Mouse (Mus musculus): Measurements from ENCODE around the gene Ralgapa2. TPM values are rescaled to one million over a fixed set of nuclear protein-coding genes. Genes with fewer than 3 reads are reported as not detected.
"Not testable (repeated sequence)": the region's sequence is repeated elsewhere in the genome, so short reads cannot be mapped to it uniquely, and the experiment has no call there.

The Ralgapa2 gene
- total RNA-seq, 2 experiments from 2014 or later, result 20.2 to 24.5 TPM

DNA sequence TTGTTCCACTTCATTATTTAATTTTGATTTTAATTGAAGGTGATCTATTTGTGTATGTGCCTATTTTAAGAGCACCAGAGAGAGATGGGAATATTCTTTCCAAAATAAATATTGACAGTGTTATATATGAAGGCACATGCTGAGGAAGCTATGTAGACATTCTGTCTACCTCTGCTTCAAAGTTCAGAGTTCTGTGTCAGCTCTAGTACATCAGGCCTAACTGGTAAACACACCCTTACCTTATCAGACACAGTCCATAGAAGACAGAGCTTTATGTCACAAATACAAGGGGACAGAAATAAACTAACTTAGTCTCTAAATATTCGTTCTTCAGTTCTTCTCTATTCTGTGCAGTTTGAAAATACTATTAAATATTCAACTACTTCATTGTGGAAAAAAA lies 12.1 kb downstream of the Ralgapa2 start:
- intact Hi-C loops (cut with DNase I), result no loop called here
- no peak for DNase-seq (ENCODE audit: low spot score in 2 of 2)

DNA sequence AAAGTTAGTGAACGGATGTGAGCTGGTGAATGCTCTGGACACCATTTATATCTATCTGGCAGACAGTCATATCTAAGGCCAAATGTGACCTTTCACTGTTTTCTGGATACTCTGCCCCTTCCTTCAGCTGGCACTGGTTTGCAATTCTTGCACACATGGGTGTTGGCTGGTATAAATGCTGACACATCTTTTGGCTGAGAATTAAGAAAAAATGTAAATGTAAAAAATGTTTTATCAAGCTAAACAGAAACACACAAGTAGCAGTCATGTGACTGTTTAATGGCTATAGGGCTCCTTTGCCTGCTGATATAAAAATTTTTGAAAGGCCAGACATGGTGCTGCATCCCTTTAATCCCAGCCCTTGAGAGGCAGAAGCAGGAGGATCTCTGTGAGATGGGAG lies 13.0 kb downstream of the Ralgapa2 start:
- no peak for DNase-seq (ENCODE audit: low spot score in 2 of 2)
- intact Hi-C loops (cut with DNase I), result no loop called here

DNA sequence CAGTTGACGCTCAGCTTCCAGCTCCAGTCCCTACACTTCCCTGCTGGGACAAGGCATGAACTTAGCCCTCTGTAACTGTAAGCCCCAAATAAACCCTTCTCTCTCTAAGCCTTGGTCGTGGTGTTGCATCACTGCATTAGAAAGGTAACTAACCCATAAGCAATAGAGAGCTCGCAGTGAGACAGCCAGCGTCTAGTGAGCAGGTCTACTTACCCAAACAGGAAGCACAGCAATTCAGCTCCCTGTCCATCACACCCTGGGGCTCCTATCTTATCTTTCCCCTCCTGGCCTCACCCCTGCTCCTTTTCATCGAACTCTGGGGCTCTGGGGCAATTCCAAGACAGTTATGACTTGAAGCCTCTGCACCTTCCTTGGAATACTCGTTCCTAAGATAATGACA lies 13.8 kb downstream of the Ralgapa2 start:
- DNase-seq (ENCODE audit: low spot score in 2 of 2), result no peak
- intact Hi-C loops (cut with DNase I), result no loop called here

DNA sequence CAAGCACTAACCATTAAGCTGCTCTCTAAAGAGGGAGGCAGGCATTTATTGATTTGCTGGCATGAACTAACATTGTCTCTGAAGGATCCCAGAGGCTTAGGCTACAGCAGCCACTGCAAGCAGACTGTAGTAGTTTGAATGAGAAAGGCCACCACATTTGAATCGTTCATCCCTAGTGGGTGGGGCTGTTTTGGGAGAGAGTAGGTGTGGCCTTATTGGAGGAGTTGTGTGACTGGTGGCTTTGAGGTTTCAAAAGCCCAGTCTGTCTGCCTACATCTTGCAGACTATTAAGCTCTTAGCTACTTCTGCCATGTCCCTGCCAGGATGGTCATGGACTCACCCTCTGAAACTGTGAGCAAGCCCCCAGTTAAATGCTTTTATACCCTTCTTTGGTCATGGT lies 15.1 kb downstream of the Ralgapa2 start:
- intact Hi-C loops (cut with DNase I), result no loop called here

DNA sequence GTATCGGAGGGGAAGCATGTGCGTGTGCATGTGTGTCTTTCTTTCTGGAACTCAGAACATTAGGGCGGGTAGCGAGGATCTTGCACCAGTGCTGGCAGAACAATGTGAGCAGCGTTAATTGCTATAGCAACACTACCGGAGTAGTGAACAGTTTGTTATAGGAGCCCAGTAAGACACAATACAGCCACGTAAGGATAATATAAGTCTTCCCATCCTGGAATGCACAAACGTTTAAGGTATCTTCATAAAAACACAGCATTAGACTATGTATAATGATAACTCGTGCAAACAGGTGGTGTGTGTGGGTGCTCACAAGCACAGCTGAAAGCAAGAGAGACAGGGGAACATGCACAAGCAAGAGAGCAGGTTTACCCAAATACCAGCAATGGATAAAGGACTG lies 16.4 kb downstream of the Ralgapa2 start:
- intact Hi-C loops (cut with DNase I), result no loop called here

More for the DNA sequence above, 15.1 kb downstream of the Ralgapa2 start:
- DNase-seq (ENCODE audit: low spot score in 2 of 2), result no peak

DNA sequence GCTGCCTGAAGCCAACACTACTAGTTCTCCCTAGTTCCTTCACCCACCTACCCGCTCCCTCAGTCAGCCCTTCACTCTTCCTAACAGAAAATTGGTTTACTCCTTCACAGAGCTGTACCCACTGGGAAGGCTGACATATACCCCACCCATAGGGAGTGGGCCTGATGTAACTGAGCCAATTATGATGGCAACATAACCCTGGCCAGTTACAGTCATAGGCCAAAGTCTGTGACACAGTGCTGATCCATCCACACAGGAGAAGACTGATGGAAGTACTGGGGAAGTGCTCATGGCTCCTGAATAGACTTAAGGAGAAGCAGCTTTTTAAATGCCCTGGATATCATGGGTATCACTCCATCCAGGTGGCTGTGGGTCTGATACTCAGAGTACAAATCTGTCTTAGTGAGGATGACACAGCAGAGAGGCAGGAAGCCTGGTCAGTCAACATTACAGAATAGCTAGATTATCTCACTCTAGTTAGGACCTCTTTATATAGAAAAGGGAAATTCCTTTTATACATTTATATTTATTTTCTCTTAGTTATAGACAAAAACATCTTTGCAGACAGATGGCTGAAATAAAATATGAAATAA lies 18.7 kb downstream of the Ralgapa2 start:
- intact Hi-C loops (cut with DNase I), result no loop called here

More for the DNA sequence above, 16.4 kb downstream of the Ralgapa2 start:
- DNase-seq (ENCODE audit: low spot score in 2 of 2), result peak in 1 of 2 experiments; percentile 34

DNA sequence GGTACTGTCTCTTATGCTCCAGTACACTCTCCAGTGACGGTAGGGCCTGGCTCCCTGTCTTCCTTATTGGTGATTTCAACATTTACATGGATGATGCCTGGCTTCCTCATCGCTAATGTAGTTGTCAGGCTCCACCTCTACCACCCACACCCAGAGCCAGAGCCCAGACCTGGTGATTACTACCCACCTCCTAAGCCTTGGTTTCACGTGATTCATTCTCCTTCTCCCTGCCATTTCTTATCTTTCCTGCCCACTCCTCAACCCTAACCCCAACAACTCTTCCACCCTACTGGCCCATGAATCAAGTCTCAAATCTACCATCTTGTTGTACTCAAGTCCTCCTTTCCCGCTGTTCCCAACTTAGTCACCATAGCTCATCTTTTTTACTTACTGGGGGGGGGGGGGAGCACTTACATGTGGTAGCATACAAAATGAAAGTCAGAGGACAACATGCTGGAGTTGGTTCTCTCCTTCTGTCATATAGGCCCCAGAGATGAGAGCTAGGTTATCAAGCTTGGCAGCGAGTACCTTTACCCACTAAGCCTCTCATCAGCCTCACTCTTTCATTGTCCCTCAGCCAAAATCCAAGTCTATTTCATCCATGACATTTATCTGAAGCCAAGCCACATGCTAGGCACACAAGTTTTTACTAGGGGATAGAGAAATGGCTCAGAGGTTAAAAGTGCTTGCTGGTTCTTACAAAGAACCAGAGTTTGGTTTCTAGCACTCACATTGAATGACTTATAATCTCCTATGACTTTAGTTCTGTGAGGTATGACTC lies 20.1 kb downstream of the Ralgapa2 start:
- intact Hi-C loops (cut with DNase I), result no loop called here
- no peak for DNase-seq (ENCODE audit: low spot score in 2 of 2)

More for the DNA sequence above, 18.7 kb downstream of the Ralgapa2 start:
- no peak for DNase-seq (ENCODE audit: low spot score in 2 of 2)

DNA sequence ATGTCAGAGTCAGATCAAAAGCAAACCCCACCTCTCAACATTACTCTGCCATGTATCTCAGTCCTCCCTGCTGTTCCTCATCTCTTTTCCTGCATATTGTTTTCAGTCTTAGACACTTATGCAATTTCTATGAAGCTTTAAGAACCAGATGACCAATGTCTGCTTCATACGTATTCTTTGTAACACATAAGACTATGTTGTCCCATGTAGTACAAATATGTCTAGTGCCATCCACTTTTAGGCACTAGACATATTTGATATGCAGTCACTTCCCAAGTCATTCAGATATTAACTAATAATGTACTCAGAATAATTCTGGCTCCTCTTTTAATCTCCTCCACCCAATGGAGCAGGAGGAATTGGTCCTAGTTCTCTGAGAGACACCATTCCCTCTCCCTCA lies 21.2 kb downstream of the Ralgapa2 start:
- no peak for DNase-seq (ENCODE audit: low spot score in 2 of 2)
- intact Hi-C loops (cut with DNase I), result no loop called here

DNA sequence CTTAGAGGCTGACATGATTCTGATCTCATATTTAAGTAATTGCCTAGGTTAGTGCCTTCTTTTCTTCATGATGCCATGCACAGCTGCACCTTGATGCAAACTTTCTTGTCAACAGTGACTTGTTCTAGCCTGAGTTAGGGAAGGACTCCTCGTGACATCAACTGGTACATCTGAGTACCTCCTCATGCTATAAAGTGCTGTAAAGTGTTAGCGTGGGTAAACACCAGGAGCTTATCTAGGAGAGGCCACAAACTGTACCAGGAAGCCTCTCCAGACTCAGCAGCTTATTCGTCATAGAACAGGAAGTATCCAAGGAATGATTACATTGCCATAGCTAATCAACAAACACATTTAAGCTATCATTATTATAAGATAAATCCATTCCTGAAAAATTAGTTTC lies 23.9 kb downstream of the Ralgapa2 start:
- DNase-seq (ENCODE audit: low spot score in 2 of 2), result no peak
- intact Hi-C loops (cut with DNase I), result no loop called here

DNA sequence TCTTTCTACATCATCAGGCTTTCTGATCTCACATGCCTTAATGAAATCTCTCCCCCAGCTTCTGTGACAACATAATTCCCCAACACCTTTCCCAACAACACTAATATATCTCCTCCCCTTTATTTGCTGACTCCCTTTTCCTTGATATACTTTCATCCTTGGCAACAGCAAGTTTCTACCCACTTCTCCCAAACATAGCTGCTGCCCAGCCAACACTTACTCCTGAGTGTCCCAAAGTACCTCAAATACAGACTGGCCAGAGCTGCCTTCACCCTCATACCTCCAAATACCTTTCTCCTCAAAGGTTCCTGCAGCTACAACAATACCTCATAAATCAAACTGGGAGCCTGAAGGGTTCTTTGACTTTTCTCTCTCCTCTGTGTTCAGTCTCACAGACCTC lies 29.3 kb downstream of the Ralgapa2 start:
- intact Hi-C loops (cut with DNase I), result no loop called here
- no peak for DNase-seq (ENCODE audit: low spot score in 2 of 2)

DNA sequence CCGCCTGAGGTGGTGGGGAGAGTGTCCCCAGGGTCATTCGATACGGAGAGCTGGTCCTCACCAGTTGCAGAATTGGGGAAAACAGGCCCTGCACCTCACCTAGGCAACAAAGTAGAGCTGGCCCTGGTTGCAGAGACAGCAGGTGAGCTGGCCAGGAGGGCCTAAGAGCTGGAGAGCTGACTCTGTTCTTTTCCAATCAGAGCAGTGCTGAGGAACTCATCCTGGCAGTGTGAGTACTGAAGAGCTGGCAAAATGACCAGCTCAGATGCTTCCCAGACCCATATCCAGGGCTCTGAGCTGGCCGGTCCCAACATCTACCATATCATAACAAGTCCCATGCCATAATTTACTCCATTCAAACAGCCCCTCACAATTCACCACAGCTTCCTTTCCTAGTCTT lies 34.7 kb downstream of the Ralgapa2 start:
- intact Hi-C loops (cut with DNase I), result no loop called here
- no peak for DNase-seq (ENCODE audit: low spot score in 2 of 2)

DNA sequence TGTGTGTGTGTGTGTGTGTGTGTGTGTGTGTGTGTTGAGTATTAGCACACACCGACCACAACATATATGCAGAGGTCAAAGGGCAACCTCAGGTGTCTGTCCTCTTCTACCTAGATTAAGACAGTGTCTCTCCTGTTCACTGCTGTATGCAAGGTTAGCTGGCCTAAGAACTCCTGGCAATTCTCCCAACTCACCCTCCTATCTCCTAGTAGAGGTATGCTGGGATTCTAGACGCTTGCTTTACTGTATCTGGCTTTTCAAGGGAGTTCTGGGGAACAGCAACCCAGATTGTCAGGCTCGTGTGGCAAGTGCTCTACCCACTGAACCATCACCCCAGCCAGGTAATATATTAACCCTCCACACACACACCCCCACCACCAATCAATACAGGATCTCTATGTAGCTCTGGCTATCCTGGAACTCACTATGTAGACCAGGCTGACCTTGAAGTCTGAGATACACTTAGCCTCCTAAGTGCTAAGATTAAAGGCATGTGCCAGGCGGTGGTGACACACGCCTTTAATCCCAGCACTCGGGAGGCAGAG lies 35.6 kb downstream of the Ralgapa2 start:
- intact Hi-C loops (cut with DNase I), result no loop called here
- no peak for DNase-seq (ENCODE audit: low spot score in 2 of 2)

DNA sequence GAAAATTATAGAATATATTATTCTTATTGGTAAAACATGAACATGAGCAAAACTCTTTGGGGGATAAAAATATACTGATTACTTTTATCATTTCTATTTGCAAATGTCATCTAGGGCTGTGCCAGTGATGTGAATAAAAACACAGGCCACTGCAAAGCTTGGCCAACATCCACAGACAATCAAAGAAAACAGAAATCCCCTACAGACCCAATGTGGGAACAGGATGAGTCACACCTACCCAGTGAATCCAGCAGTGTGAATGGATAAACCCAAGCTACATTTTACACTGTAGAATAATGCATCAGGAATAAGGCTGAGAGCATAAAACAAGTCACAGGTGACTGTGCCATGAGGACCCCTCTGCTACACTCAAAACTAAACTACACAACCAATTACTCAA lies 36.1 kb downstream of the Ralgapa2 start:
- no peak for DNase-seq (ENCODE audit: low spot score in 2 of 2)
- intact Hi-C loops (cut with DNase I), result no loop called here

DNA sequence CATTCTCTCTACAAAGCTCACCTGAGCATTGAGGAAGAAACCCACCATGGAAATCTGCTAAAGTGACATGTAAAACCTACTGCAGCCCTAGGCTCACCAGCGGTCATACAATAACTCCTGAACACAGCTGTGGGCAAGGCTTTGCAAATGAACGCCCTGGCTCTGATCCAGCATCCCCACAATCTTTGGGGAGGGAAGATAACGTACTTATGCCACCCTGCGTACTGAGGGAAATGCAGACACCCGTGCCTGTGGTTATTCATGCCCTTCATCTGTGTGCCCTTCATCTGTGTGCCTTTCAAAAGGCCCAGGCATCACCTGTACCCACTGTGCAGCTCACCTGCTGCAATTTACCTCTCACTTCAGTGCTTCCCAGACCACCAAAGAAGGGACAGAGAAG lies 41.2 kb downstream of the Ralgapa2 start:
- intact Hi-C loops (cut with DNase I), result loop anchor here (1.0 to 5.0 kb wide), 2 partner anchors 142 to 706 kb away; no protein-coding TSS in a partner anchor
- no peak for DNase-seq (ENCODE audit: low spot score in 2 of 2)

DNA sequence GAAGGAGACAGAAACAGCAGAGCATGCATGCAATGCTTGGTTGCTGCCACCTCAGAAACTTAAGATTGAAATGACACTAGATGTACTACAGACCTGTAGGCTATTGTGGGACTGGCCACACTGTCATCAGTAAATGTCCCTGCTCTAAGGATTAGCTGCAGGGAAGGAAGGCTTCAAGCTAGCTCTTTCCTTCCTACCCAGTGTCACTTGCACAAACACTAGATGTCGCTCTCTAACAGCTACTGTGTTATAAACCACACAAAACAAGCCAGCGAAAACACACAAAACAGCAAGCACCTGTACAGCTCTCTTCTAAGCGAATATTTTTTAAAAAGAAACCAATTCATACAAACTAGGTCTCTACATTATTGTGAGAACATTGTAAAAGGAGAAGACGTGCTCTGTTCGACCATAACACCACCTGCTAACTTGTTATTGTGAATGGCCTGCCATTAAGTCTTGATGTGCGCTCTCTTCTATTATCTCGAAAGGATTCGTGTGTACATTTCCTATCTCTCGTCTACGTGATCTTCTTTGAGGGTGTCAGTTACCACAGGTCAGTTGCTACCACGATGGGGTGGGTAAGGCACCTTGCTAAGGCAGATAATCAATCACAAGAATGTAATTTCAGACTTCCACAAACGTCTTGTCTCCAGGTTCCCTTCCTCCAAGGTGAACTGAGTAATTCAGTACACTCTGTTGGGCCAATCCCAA lies 42.3 kb downstream of the Ralgapa2 start:
- intact Hi-C loops (cut with DNase I), result loop anchor here (1.0 to 5.0 kb wide), 2 partner anchors 143 to 707 kb away; no protein-coding TSS in a partner anchor
- peak; percentile 41 to 60 for DNase-seq (ENCODE audit: low spot score in 2 of 2)

DNA sequence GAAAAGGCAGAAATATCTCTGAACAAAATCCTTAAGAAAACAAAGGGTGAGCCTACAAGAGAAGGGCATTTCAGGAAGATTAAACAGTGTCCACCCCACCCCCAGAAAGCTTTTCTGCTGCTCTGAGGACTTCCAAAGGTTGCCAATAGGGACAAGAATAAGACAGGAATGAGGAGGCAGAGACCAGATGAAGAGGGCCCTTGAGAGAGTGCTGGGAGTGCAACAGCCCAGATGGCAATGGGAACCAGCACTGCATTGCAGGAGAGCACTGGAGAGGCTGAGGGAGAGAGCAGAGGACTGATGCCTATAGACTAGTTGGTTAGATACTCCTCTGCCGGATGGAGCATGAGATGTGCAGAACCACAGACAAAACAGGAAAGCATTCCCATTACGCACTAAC lies 43.2 kb downstream of the Ralgapa2 start:
- intact Hi-C loops (cut with DNase I), result no loop called here
- DNase-seq (ENCODE audit: low spot score in 2 of 2), result no peak

DNA sequence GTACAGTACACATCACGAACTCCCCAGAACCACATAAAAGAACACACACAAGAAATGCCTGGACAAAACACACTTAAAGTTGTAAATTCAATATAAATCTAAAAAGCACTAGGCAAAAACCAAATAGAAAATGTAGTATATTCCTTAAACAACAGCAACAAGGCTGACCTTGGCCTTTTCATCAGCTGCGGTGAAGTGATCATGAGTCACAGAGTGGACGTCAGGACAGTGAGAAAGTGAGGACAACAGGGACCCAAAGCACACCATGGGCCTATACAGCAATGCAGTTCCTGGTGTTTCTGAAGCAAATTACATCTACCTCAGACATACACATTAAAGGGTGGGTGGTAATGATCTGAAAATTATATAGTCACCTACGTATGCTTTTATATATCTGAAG lies 44.1 kb downstream of the Ralgapa2 start:
- intact Hi-C loops (cut with DNase I), result no loop called here
- DNase-seq (ENCODE audit: low spot score in 2 of 2), result no peak

DNA sequence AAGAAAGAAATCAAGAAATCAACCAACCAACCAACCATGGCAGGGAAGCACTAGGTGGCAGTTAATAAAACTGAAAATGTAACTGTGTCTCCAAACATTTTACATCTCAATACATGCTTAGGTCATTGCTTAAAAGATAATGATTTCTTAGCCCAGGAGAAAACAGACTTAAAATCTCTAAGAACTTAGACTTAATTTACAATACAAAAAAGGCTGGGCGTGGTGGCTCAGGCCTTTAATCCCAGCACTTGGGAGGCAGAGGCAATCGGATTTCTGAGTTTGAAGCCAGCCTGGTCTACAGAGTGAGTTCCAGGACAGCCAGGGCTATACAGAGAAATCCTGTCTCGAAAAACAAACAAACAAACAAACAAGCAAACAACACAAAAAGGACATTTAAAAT lies 45.3 kb downstream of the Ralgapa2 start:
- DNase-seq (ENCODE audit: low spot score in 2 of 2); intact Hi-C loops (cut with DNase I): not testable (repeated sequence)

DNA sequence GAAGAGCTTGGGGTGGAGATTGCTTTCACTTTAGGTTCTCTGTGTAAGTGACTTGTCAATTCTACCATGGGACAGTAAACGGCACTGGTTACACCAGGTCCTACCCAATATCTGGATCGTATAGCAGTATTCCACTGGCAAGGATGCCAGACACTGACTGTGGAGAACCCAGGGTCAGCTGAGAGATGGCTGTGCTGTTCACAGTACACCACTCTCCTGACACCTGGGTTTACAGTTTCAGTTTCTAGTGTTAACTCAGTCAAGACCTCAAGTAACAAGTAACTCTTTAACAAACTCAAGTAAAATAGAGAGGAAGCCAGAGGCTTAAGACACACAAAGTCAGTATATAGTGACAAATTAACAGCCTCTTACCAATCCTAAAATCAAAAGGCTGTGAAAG lies 54.6 kb downstream of the Ralgapa2 start:
- intact Hi-C loops (cut with DNase I), result no loop called here
- no peak for DNase-seq (ENCODE audit: low spot score in 2 of 2)

DNA sequence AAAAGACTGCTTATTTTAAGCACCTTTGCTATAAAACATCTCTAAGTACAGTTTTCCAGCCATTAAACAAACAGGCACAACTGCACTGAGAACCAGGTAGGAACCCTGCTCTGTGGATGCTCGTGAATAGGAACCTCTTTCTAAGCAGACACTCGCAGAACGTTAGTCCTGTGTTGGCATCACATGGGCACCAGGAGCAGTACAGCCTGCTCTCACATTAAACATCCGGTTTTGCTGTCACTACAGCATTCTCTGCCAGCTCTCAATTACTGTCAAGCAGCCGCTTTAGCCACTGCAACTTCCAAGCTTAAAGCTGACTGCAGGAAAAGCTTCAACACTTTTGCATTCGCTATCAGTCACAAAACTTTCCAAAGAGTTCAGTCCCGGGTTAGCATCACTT lies 55.5 kb downstream of the Ralgapa2 start:
- no peak for DNase-seq (ENCODE audit: low spot score in 2 of 2)
- intact Hi-C loops (cut with DNase I), result no loop called here

Data from left cerebral cortex, postnatal 25 days (tissue).